Mouse (Mus musculus): ENCODE results near the gene Tom1. TPM values are rescaled to one million over a fixed set of nuclear protein-coding genes. Genes with fewer than 3 reads are reported as not detected.

The Tom1 gene
- total and polyA plus RNA-seq, 2 experiments from 2014 or later, result 47.1 to 48.7 TPM

DNA sequence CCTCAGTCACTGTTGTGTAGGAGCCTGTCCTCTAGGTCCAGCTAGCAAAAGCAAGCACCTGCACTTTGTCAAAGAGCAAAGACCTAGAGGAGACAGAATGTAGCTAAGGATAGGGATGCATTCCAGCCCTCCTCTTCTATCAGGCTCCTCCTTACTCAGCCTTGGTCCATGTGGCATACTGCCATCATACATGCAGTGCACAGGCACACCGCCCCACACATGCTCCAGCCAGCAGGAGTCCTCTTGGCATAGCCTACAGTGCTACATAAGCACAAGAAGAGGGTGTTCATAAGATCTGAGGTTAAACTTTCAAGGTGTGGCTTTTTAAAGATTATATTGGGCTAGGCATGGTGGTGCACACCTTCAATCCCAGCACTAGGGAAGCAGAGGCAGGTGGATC is 41.4 kb downstream of the Tom1 start:
- DNase-seq (ENCODE audit: low spot score), result no peak
- TF ChIP-seq CTCF (IDR thresholded peaks at IDR 0.05), result no peak
- no peak overlapping the region for H3K4me3 ChIP-seq (ENCODE audit: low read depth, low read length)
- ATAC-seq (ENCODE audit: low FRiP score), result no peak
- no peak overlapping the region for H3K4me2 ChIP-seq (ENCODE audit: low read depth, low read length, poor library complexity, severe bottlenecking)
- no peaks in the 10 kb centered on the region for H3K36me3 ChIP-seq (ENCODE audit: insufficient read depth, low read length)
- H3K9ac ChIP-seq (replicated peaks; ENCODE audit: low read length, poor library complexity, severe bottlenecking), result no peak overlapping the region
- no peak overlapping the region for H3K27ac ChIP-seq (ENCODE audit: low read depth, low read length)
- H3K9me3 ChIP-seq (ENCODE audit: low read length), result no peaks in the 10 kb centered on the region
- 95% methylated on average over 1 of the region's 1 CpGs for WGBS
- no peaks in the 10 kb centered on the region for H3K4me1 ChIP-seq (ENCODE audit: insufficient read depth, low read length)
- H3K27me3 ChIP-seq (ENCODE audit: insufficient read depth, low read length), result no peaks in the 10 kb centered on the region

GRCm38 (mm10) chr8:75078215-75078614 is 44.7 kb downstream of the Tom1 start:
- Histone ChIP-seq H3K9ac (replicated peaks; ENCODE audit: low read length, poor library complexity, severe bottlenecking) (no peak overlapping the region), H3K4me1 (ENCODE audit: insufficient read depth, low read length) (no peaks in the 10 kb centered on the region), H3K27ac (ENCODE audit: low read depth, low read length) (no peak overlapping the region), H3K36me3 (ENCODE audit: insufficient read depth, low read length) (no peaks in the 10 kb centered on the region), H3K9me3 (ENCODE audit: low read length) (no peaks in the 10 kb centered on the region), H3K27me3 (ENCODE audit: insufficient read depth, low read length) (no peaks in the 10 kb centered on the region), H3K4me3 (ENCODE audit: low read depth, low read length) (no peak overlapping the region), H3K4me2 (ENCODE audit: low read depth, low read length, poor library complexity, severe bottlenecking) (no peak overlapping the region)
- ATAC-seq (ENCODE audit: low FRiP score) (no peak), DNase-seq (ENCODE audit: low spot score) (no peak)
- TF ChIP-seq CTCF (IDR thresholded peaks at IDR 0.05), result no peak
- 93% methylated on average over 1 of the region's 1 CpGs for WGBS

- no peak overlapping the region for H3K4me2 ChIP-seq (ENCODE audit: low read depth, low read length, poor library complexity, severe bottlenecking)
- WGBS, result 93% methylated on average over 9 of the region's 9 CpGs
- no peak overlapping the region for H3K9ac ChIP-seq (replicated peaks; ENCODE audit: low read length, poor library complexity, severe bottlenecking)
- no peaks in the 10 kb centered on the region for H3K36me3 ChIP-seq (ENCODE audit: insufficient read depth, low read length)
- no peak overlapping the region for H3K4me3 ChIP-seq (ENCODE audit: low read depth, low read length)
- H3K27me3 ChIP-seq (ENCODE audit: insufficient read depth, low read length), result no peaks in the 10 kb centered on the region
- TF ChIP-seq CTCF (IDR thresholded peaks at IDR 0.05), result no peak
- no peak overlapping the region for H3K27ac ChIP-seq (ENCODE audit: low read depth, low read length)
- DNase-seq (ENCODE audit: low spot score) (no peak), ATAC-seq (ENCODE audit: low FRiP score) (no peak)
- no peaks in the 10 kb centered on the region for H3K9me3 ChIP-seq (ENCODE audit: low read length)
- H3K4me1 ChIP-seq (ENCODE audit: insufficient read depth, low read length), result no peaks in the 10 kb centered on the region
Observed at GRCm38 (mm10) chr8:75078851-75079250, 45.3 kb downstream of the Tom1 start.

DNA sequence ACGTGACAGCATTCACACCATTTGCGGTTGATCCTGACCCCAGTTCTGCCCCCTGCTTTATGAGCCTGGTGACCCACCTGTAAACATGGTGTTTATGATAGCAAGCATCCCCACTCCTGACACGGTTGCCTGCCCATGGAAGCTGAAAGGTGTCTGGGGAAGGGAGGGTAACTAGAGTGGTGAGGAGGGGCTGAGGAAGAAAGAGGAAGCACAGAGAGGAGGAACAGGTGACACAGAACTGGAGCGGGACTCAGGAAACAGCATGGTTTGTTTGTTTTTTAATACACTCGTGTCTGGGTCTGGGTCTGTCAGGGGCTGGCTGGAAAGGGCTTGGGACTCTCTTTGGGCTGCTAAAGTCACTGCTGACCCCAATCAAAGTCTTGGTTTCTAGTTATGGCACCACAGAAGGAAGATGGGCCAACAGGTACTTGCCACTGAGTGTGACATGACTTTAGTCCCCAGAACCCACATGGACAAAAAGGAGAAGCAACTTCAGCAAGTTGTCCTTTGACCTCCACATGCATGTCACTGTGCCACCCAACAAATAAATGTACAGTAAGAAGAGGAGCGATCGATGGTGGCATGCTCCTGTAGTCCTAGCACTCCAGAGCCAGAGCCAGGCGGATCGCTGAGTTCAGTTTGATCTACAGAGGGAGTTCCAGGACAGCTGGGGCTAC is 48.0 kb downstream of the Tom1 start:
- H3K4me1 ChIP-seq (ENCODE audit: insufficient read depth, low read length), result no peaks in the 10 kb centered on the region
- WGBS, result 83% methylated on average over 9 of the region's 9 CpGs

GRCm38 (mm10) chr8:75082181-75082805 is 48.8 kb downstream of the Tom1 start:
- Histone ChIP-seq H3K27me3 (ENCODE audit: insufficient read depth, low read length) (no peaks in the 10 kb centered on the region), H3K9ac (replicated peaks; ENCODE audit: low read length, poor library complexity, severe bottlenecking) (no peak overlapping the region), H3K4me3 (ENCODE audit: low read depth, low read length) (no peak overlapping the region), H3K4me2 (ENCODE audit: low read depth, low read length, poor library complexity, severe bottlenecking) (no peak overlapping the region), H3K9me3 (ENCODE audit: low read length) (no peaks in the 10 kb centered on the region), H3K4me1 (ENCODE audit: insufficient read depth, low read length) (no peaks in the 10 kb centered on the region), H3K36me3 (ENCODE audit: insufficient read depth, low read length) (no peaks in the 10 kb centered on the region), H3K27ac (ENCODE audit: low read depth, low read length) (no peak overlapping the region)
- WGBS, result 89% methylated on average over 6 of the region's 6 CpGs
- no peak for ATAC-seq (ENCODE audit: low FRiP score)
- DNase-seq (ENCODE audit: low spot score), result no peak
- no peak for TF ChIP-seq CTCF (IDR thresholded peaks at IDR 0.05)

More for the DNA sequence above, 48.0 kb downstream of the Tom1 start:
- Histone ChIP-seq H3K9me3 (ENCODE audit: low read length) (no peaks in the 10 kb centered on the region), H3K36me3 (ENCODE audit: insufficient read depth, low read length) (no peaks in the 10 kb centered on the region), H3K4me3 (ENCODE audit: low read depth, low read length) (no peak overlapping the region), H3K27ac (ENCODE audit: low read depth, low read length) (no peak overlapping the region), H3K27me3 (ENCODE audit: insufficient read depth, low read length) (no peaks in the 10 kb centered on the region), H3K4me2 (ENCODE audit: low read depth, low read length, poor library complexity, severe bottlenecking) (no peak overlapping the region), H3K9ac (replicated peaks; ENCODE audit: low read length, poor library complexity, severe bottlenecking) (no peak overlapping the region)
- ATAC-seq (ENCODE audit: low FRiP score) (no peak), DNase-seq (ENCODE audit: low spot score) (no peak)
- no peak for TF ChIP-seq CTCF (IDR thresholded peaks at IDR 0.05)

DNA sequence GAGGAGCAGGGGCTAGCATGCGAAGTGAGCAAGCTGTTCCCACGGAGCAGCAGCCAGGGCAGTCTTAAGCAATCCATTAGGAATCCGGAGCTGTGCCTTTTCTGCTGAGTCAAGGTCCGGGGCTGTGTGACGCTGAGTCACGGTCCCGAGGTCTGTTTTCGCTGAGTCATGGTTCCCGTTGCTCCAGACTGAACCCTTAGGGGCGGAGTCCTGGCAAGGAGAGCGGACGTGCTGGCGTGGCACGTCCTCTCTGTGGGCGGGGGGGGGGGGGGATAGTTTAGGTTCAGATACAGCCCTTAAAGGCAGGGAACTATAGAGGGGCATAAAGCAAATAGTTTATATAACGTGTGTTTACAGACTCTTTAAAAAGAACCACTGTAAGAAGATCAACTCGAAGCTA is 50.3 kb downstream of the Tom1 start:
- H3K4me3 ChIP-seq (ENCODE audit: low read depth, low read length), result peak overlapping the region; percentile 22; the same call in 1 of the 2 replicates
- H3K27me3 ChIP-seq (ENCODE audit: insufficient read depth, low read length), result no peaks in the 10 kb centered on the region
- H3K4me2 ChIP-seq (ENCODE audit: low read depth, low read length, poor library complexity, severe bottlenecking), result peak overlapping the region; percentile 47
- no peak overlapping the region for H3K9ac ChIP-seq (replicated peaks; ENCODE audit: low read length, poor library complexity, severe bottlenecking)
- TF ChIP-seq CTCF (IDR thresholded peaks at IDR 0.05), result 0 out of 2 replicates have a peak, but pooled peaks have one; percentile 1
- peak; percentile 93 for DNase-seq (ENCODE audit: low spot score)
- no peaks in the 10 kb centered on the region for H3K4me1 ChIP-seq (ENCODE audit: insufficient read depth, low read length)
- H3K9me3 ChIP-seq (ENCODE audit: low read length), result no peaks in the 10 kb centered on the region
- peak; percentile 92 for ATAC-seq (ENCODE audit: low FRiP score)
- WGBS, result 8% methylated on average over 13 of the region's 17 CpGs
- H3K36me3 ChIP-seq (ENCODE audit: insufficient read depth, low read length), result no peaks in the 10 kb centered on the region
- H3K27ac ChIP-seq (ENCODE audit: low read depth, low read length), result no peak overlapping the region
